Mouse (Mus musculus): ENCODE measurements around the gene Tlk1.

- TF ChIP-seq CTCF (conservative IDR thresholded peaks at IDR 0.05 in 1 of 2, IDR thresholded peaks at IDR 0.05 in 1 of 2; ENCODE audit: low read depth in 2 of 2, low read length in 2 of 2) (no peak), ZKSCAN1 (IDR thresholded peaks at IDR 0.05; ENCODE audit: borderline replicate concordance, low read depth, low read length) (no peak), UBTF (IDR thresholded peaks at IDR 0.05; ENCODE audit: low read depth, low read length) (no peak)
Measured at GRCm38 (mm10) chr2:70789331-70789730, 36.2 kb downstream of the Tlk1 start.

Data from CH12.LX (cell line).